Mouse (Mus musculus) cerebellum, adult 2 months (tissue): ENCODE data around the gene Nppb. TPM values are rescaled to one million over a fixed set of nuclear protein-coding genes. Genes with fewer than 3 reads are reported as not detected.

Experiments used
- DNase-seq, 2 experiments: peaks; one replicate each; pipeline ENCODE4 v3.0.0; 2021
- H3K27ac ChIP-seq: fragments of 200-500 bp; 2 replicates; pipeline ENCODE4 v1.5.1; 2012; ENCODE audit warnings: low read length, control low read depth, inconsistent platforms; ENCODE audit not compliant: insufficient read depth
- H3K27me3 ChIP-seq: fragments of 200-500 bp; 2 replicates; pipeline ENCODE4 v1.6.1; 2012; ENCODE audit warnings: inconsistent platforms, mild to moderate bottlenecking, low read length, moderate library complexity; ENCODE audit not compliant: control insufficient read depth, insufficient read depth
- H3K4me1 ChIP-seq: fragments of 200-500 bp; 2 replicates; pipeline ENCODE4 v1.6.1; 2011; ENCODE audit warnings: low read length; ENCODE audit not compliant: control insufficient read depth, insufficient read depth
- H3K4me3 ChIP-seq: fragments of 200-500 bp; replicated peaks from 2 replicates; pipeline ENCODE3; 2011; ENCODE audit warnings: mild to moderate bottlenecking, low read depth, low read length, control low read depth; ENCODE audit not compliant: insufficient read depth
- CTCF ChIP-seq: fragments of 200-500 bp; IDR thresholded peaks from 2 replicates; pipeline ENCODE4 v1.5.1; 2011; ENCODE audit warnings: low read depth, mild to moderate bottlenecking, control low read depth, low read length, moderate library complexity, borderline replicate concordance; ENCODE audit not compliant: insufficient read depth
- POLR2A ChIP-seq: fragments of 200-500 bp; IDR thresholded peaks from 2 replicates; pipeline ENCODE4 v1.6.1; 2011; ENCODE audit warnings: low read length, control low read depth, borderline replicate concordance; ENCODE audit not compliant: insufficient read depth
- WGBS: fragments of 180-500 bp; shearing (Covaris S2); methylation state at CpG from one replicate; pipeline ENCODE4 v1.1.7; 2018; 5-methylcytosine and 5-hydroxymethylcytosine counted together
- polyA plus RNA-seq: library from polyadenylated mRNA; depleted of rRNA; stranded (reverse); fragments of >200 nt; gene quantifications from 2 replicates; pipeline ENCODE4 v1.2.3, GENCODE M21; 2012; rRNA removed

The Nppb gene
- polyA plus RNA-seq, 1 experiment = 0.15 TPM

DNA sequence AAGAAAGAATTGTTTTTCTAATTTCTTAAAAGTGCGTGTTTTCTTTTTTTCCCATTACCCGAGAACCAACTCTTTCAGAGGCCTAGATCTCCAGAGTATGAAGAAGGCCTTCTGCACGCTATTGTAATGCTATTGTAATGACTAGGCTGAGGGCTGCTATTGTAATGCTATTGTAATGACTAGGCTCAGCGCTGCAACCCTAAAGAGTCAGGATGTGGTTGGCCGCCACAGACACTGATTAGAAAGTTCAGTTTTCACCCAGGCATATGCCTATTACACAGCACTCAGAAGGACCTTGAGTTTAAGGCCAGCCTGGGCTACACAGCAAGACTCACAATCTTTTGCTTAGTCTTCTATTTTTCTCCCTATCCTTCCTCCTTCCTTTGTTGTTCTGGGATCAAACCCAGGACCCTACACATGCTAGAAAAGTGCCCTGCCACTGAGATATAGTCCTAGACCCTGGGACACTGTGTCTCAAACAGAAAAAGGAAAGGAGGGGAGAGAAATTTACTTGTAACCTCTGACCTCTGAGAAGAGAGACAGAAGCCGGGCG is 48.3 kb downstream of the Nppb start:
- H3K27me3 ChIP-seq = no peaks in the 10 kb centered on the region
- H3K4me3 ChIP-seq = no peak overlapping the region
- 84% methylated on average over 7 of the region's 7 CpGs for WGBS
- H3K27ac ChIP-seq = no peak overlapping the region
- DNase-seq = no peak
- peaks cover 3% of the 10 kb centered on the region; the same call in 1 of the 2 replicates for H3K4me1 ChIP-seq
- TF ChIP-seq CTCF (no peak), POLR2A (no peak)

DNA sequence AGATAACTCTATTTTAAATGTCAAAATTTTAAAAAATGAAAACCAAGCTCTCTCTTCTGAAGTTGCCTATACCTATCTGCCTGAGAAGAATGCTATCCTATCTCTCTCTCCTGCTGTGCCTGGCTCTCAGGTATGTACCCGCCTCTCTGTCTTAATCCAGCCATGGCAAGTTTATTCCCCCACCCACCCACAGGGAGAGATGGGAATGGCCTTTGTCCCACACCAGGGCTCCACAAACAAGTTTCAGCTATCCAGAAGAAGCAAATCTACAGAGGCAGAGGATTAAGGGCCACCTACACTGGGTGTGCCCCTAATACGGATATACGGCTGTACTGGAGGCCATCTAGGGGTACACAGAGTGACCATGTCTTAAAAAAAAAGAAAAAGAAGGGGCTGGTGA is 49.9 kb downstream of the Nppb start:
- peaks cover 11% of the 10 kb centered on the region for H3K4me1 ChIP-seq
- no peak for TF ChIP-seq POLR2A
- TF ChIP-seq CTCF = no peak
- WGBS = 86% methylated on average over 3 of the region's 3 CpGs
- no peak for DNase-seq
- H3K27ac ChIP-seq = no peak overlapping the region
- no peak overlapping the region for H3K4me3 ChIP-seq
- H3K27me3 ChIP-seq = no peaks in the 10 kb centered on the region

Other genes with a start within 250 kb of the Nppb start
- 3.2 and 3.5 TPM in 2 replicates for gene Zfp984, start 176.0 kb upstream of the Nppb start, polyA plus RNA-seq
- 11.2 and 11.3 TPM in 2 replicates for gene Zfp933, start 137.4 kb upstream of the Nppb start, polyA plus RNA-seq
- gene Miip, start 117.0 kb upstream of the Nppb start, polyA plus RNA-seq = 58.6 and 59.9 TPM in 2 replicates
- gene Fv1, start 116.8 kb upstream of the Nppb start, polyA plus RNA-seq = 8.6 and 8.7 TPM in 2 replicates
- gene Mfn2, start 81.1 kb upstream of the Nppb start, polyA plus RNA-seq = 112 and 113 TPM in 2 replicates
- 33.0 and 36.0 TPM in 2 replicates for gene Plod1, start 49.0 kb upstream of the Nppb start, polyA plus RNA-seq
- 34.1 and 34.5 TPM in 2 replicates for gene 2510039O18Rik, start 44.9 kb upstream of the Nppb start, polyA plus RNA-seq
- gene Nppa, start 14.9 kb downstream of the Nppb start, polyA plus RNA-seq = 0.13 TPM in 1 of 2 replicates, not detected in the other
- gene Clcn6, start 53.0 kb downstream of the Nppb start, polyA plus RNA-seq = 56.8 and 59.4 TPM in 2 replicates
- gene Mthfr, start 53.3 kb downstream of the Nppb start, polyA plus RNA-seq = 27.2 and 29.8 TPM in 2 replicates
- 9.8 and 10.2 TPM in 2 replicates for gene Agtrap, start 102.2 kb downstream of the Nppb start, polyA plus RNA-seq
- 31.8 and 36.0 TPM in 2 replicates for gene Mad2l2, start 144.6 kb downstream of the Nppb start, polyA plus RNA-seq
- gene Draxin, start 144.9 kb downstream of the Nppb start, polyA plus RNA-seq = 0.30 and 0.33 TPM in 2 replicates
- 34.0 and 38.7 TPM in 2 replicates for gene Fbxo6, start 166.4 kb downstream of the Nppb start, polyA plus RNA-seq
- gene Fbxo44, start 174.7 kb downstream of the Nppb start, polyA plus RNA-seq = 226 and 240 TPM in 2 replicates
- 138 and 172 TPM in 2 replicates for gene Fbxo2, start 174.8 kb downstream of the Nppb start, polyA plus RNA-seq